Mouse (Mus musculus) B cell, adult 2 months (primary cell): ENCODE data around the gene Rpl39.
"Not testable (repeated sequence)": the region's sequence is repeated elsewhere in the genome, so short reads cannot be mapped to it uniquely, and the experiment has no call there.

ENCODE experiments used
- DNase-seq, 2 experiments: peaks; one replicate each; pipeline ENCODE4 v3.0.0; 2022

The Rpl39 gene

GRCm38 (mm10) chrX:37084927-37085660, at the start of gene Rpl39:
TSS of gene Rpl39 (minus strand) at chrX:37085402.
- peak; percentile 89 to 91 for DNase-seq

GRCm38 (mm10) chrX:37126671-37127358, 41.6 kb upstream of the Rpl39 start, which contains the start of gene Nkap:
TSS of gene Nkap (plus strand) at chrX:37126795.
- DNase-seq: peak; percentile 81 to 83

DNA sequence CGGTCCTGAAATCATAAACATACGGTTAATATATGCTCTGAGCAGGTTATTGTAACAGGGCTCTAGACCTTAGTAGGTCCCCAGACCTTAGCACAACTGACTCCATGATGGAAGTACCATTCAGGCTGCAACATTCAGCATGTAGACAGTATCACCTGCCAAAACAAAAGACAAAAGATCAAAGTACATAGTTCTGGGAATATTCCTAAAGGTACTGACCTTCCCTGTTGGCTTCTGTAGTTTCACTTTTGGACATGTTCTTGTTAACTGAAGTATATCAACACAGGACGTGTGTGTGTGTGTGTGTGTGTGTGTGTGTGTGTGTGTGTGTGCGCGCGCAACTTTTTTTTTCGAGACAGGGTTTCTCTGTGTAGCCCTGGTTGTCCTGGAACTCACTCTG, 40.3 kb upstream of the Rpl39 start:
- DNase-seq: no peak

DNA sequence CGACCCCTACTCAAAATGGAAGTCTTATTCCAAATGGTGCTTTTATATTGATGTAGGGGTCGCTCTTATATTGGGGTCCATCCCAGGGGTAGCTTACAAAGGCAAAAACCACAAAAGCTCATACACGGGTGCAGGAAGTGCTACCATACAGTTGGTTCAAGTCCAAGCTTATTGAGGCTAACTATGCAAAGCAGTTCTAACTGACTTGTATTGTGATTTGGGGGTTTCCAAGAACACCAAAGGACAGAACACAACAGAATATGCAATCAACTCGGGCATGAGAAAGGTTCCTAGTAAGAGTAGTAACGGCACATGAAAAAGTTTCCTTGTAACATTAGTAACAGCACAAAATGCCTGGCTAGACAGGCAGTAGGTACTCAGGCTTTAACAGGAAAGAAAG, 35.0 kb upstream of the Rpl39 start:
- peak in 1 of 2 experiments; percentile 14 for DNase-seq

- no peak for DNase-seq
These were observed 34.4 kb upstream of the Rpl39 start for GRCm38 (mm10) chrX:37119585-37119984.

DNA sequence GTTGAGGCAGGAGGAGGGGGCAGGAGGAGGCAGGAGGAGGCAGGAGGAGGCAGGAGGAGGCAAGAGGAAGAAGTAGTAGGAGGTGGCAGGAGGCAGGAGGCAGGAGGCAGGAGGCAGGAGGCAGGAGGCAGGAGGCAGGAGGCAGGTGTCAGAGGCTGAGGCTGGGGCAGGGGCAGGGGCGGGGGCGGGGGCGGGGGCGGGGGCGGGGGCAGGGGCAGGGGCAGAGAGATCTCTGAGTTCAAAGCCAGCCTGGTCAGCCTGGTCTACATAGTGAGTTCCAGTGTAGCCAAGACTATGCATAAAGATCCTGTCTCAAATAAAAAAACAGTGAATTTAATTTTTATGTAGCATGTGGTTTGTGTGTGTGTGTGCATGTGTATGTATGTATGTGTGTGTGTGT, 31.9 kb upstream of the Rpl39 start:
- no peak for DNase-seq

- no peak for DNase-seq
These were observed 25.6 kb upstream of the Rpl39 start for GRCm38 (mm10) chrX:37110881-37111193.

- peak; percentile 92 to 96 for DNase-seq
These were observed 25.1 kb upstream of the Rpl39 start, which contains the start of gene Upf3b for GRCm38 (mm10) chrX:37110193-37110880. TSS of gene Upf3b (minus strand) at chrX:37110322.

- DNase-seq: no peak
These were observed 24.5 kb upstream of the Rpl39 start for GRCm38 (mm10) chrX:37109526-37110192.

- DNase-seq: peak in 1 of 2 experiments; percentile 14
These were observed 18.6 kb upstream of the Rpl39 start for GRCm38 (mm10) chrX:37103826-37104225.

GRCm38 (mm10) chrX:37098681-37099080, 13.5 kb upstream of the Rpl39 start:
- no peak for DNase-seq

- DNase-seq: peak; percentile 15 to 20
These were observed 10.0 kb upstream of the Rpl39 start for GRCm38 (mm10) chrX:37095106-37095768.

DNA sequence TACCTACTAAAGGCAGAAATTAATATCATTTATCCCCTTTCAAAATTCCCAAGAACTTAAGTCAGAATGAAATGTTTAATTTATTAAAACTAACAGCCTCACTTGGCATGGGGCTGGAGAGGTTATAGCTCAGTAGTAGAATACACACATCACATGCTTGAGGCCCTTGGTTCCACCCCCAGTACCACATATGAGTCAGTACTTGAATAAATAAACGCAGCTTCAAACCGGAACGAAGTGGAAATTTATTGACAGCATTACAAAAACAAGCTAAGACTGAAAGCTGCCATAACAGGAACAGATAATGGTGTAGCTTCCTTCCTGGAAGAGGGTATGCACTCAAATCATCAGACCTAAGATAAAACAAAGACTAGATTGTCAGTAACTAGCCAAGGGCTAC, 6.3 kb upstream of the Rpl39 start:
- DNase-seq: no peak

GRCm38 (mm10) chrX:37088778-37089177, 3.6 kb upstream of the Rpl39 start:
- DNase-seq: peak in 1 of 2 experiments; percentile 4

GRCm38 (mm10) chrX:37085665-37086064, 463 bp upstream of the Rpl39 start:
- DNase-seq: no peak

GRCm38 (mm10) chrX:37084318-37084926, 780 bp downstream of the Rpl39 start:
- DNase-seq: peak in 1 of 2 experiments; percentile 19

- no peak for DNase-seq
These were observed 4.0 kb downstream of the Rpl39 start for GRCm38 (mm10) chrX:37081194-37081593.

- DNase-seq: not testable (repeated sequence)
These were observed 4.9 kb downstream of the Rpl39 start for GRCm38 (mm10) chrX:37080345-37080744.

- no peak for DNase-seq
These were observed 8.6 kb downstream of the Rpl39 start for GRCm38 (mm10) chrX:37076651-37077050.

- peak; percentile 77 to 79 for DNase-seq
These were observed 10.8 kb downstream of the Rpl39 start for GRCm38 (mm10) chrX:37074262-37074892.

DNA sequence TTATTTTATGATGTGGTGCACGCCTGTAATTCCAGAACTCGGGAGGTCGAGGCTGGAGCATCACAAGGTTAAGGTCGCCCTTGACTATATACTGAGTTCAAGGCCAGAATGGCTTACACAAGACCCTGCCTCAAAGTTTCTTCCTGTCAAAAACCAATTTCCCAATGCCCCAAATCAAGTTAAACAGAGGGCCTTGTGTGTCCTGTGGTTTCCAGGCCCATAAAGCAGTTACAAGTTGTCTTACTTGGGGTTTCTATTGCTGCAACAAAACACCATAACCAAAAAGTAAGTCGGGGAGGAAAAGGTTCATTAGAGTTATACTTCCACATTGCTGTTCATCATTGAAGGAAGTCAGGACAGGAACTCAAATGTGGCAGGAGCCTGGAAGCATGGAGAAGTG, 16.4 kb downstream of the Rpl39 start:
- DNase-seq: no peak

DNA sequence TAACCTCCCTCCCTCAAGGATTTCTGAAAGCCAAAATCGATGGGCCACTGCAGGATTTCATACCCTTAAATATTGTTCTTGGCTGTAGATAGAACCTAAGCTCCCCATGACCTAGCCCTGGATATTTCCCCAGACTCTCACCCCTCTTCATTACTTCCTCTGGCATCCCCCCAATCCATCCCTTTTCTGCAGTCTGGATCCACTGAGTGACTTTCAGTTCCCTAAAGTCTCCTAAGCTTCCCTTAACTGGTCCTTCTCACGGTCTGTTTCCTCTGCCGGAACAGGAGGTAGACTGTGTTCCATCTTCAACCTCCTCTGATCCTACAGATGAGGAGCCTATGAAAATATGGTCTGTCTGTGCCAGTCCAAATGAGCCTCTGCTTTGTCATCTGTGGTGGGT, 17.9 kb downstream of the Rpl39 start:
- DNase-seq: no peak
